8 mouse cellular contexts compared by ENCODE assay signal in the genomic region with DNA sequence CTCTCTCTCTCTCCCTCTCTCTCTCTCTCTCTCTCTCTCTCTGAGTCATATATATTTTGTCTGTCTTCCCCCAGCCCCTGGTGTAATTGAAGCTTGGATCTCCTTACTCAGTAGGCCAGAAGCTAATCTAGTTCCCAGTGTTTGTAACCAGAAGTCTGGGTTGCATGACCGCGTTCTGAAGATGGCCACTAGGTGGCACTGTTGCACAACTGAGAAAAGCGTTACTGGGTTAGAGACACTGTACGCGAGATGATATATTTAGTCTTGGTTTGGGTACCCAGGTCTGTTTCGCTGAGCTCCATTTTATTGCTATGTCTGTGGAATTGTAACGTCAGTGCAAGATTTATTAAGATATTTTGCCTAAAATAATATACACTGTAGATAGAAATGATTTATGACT. TPM values are rescaled to one million over a fixed set of nuclear protein-coding genes. Genes with fewer than 3 reads are reported as not detected.
A peak's percentile ranks its signal among the peaks of the same experiment; 100 is the strongest.
DNase-seq lines count a peak whose midpoint lies in the region; ATAC-seq and TF ChIP-seq lines count a peak whose summit lies in the region.

No protein-coding gene starts in this region.

- no peak overlapping the region for H3K27ac ChIP-seq in heart, embryonic 12.5 days (ENCODE audit: poor library complexity, severe bottlenecking)
- no peak overlapping the region for H3K27ac ChIP-seq in gastrocnemius, adult 2 months
- no peak overlapping the region for H3K27ac ChIP-seq in intestine, embryonic 15.5 days
- no peak overlapping the region for H3K27ac ChIP-seq in midbrain, embryonic 11.5 days (ENCODE audit: low read depth, low read length)

- ATAC-seq in heart, embryonic 12.5 days (ENCODE audit: insufficient number of reproducible peaks, low FRiP score) = no peak
- ATAC-seq in common myeloid progenitor, adult 5-6 weeks (replicated peaks; ENCODE audit: low read depth, poor library complexity, severe bottlenecking) = peak; percentile 97
- ATAC-seq in intestine, embryonic 15.5 days = peak; percentile 73
- peak; percentile 70 for ATAC-seq in midbrain, embryonic 11.5 days (ENCODE audit: low FRiP score)

- intact Hi-C loops in gastrocnemius, adult 2 months (cut with DNase I) = loop anchor here (5.0 kb wide), 1 partner anchor 926 kb away; no protein-coding TSS in a partner anchor

- no peaks in the 10 kb centered on the region for H3K9me3 ChIP-seq in heart, embryonic 12.5 days (replicated peaks)
- no peaks in the 10 kb centered on the region for H3K9me3 ChIP-seq in intestine, embryonic 15.5 days
- no peaks in the 10 kb centered on the region for H3K9me3 ChIP-seq in midbrain, embryonic 11.5 days (ENCODE audit: control insufficient read depth, low read length)

- 6% methylated on average over 7 of the region's 7 CpGs for WGBS in heart, embryonic 12.5 days
- 4% methylated on average over 7 of the region's 7 CpGs for WGBS in intestine, embryonic 15.5 days
- 11% methylated on average over 7 of the region's 7 CpGs for WGBS in midbrain, embryonic 11.5 days

- peak; percentile 98 for TF ChIP-seq CTCF in gastrocnemius, adult 2 months (IDR thresholded peaks at IDR 0.05)

- H3K9ac ChIP-seq in heart, embryonic 12.5 days = no peak overlapping the region
- H3K9ac ChIP-seq in intestine, embryonic 15.5 days = no peak overlapping the region
- H3K9ac ChIP-seq in midbrain, embryonic 11.5 days (ENCODE audit: low read length) = no peak overlapping the region

- H3K27me3 ChIP-seq in heart, embryonic 12.5 days (replicated peaks) = no peaks in the 10 kb centered on the region
- no peaks in the 10 kb centered on the region for H3K27me3 ChIP-seq in intestine, embryonic 15.5 days (replicated peaks)
- H3K27me3 ChIP-seq in midbrain, embryonic 11.5 days (ENCODE audit: control insufficient read depth, insufficient read depth, low read length) = no peaks in the 10 kb centered on the region

- H3K4me1 ChIP-seq in heart, embryonic 12.5 days (replicated peaks) = no peaks in the 10 kb centered on the region
- no peaks in the 10 kb centered on the region for H3K4me1 ChIP-seq in intestine, embryonic 15.5 days (replicated peaks)
- H3K4me1 ChIP-seq in midbrain, embryonic 11.5 days (ENCODE audit: control insufficient read depth, insufficient read depth, low read length) = no peaks in the 10 kb centered on the region

- no peak overlapping the region for H3K4me3 ChIP-seq in heart, embryonic 12.5 days
- no peak overlapping the region for H3K4me3 ChIP-seq in gastrocnemius, adult 2 months
- no peak overlapping the region for H3K4me3 ChIP-seq in intestine, embryonic 15.5 days (replicated peaks)
- no peak overlapping the region for H3K4me3 ChIP-seq in midbrain, embryonic 11.5 days (ENCODE audit: low read depth, low read length)

- no peaks in the 10 kb centered on the region for H3K36me3 ChIP-seq in heart, embryonic 12.5 days
- no peaks in the 10 kb centered on the region for H3K36me3 ChIP-seq in intestine, embryonic 15.5 days
- no peaks in the 10 kb centered on the region for H3K36me3 ChIP-seq in midbrain, embryonic 11.5 days (ENCODE audit: control insufficient read depth, insufficient read depth, low read length)

- no peak overlapping the region for H3K4me2 ChIP-seq in heart, embryonic 12.5 days
- H3K4me2 ChIP-seq in intestine, embryonic 15.5 days (replicated peaks) = no peak overlapping the region
- no peak overlapping the region for H3K4me2 ChIP-seq in midbrain, embryonic 11.5 days

- peak; percentile 92 for DNase-seq in heart, adult 11 months
- peak; percentile 80 for DNase-seq in gastrocnemius, adult 2 months
- DNase-seq in left cerebral cortex, adult 9 months (ENCODE audit: low spot score in 2 of 2) = peak; percentile 36 to 90
- DNase-seq in midbrain, embryonic 11.5 days (ENCODE audit: low spot score, missing footprints) = peak; percentile 98
- DNase-seq in skeletal muscle tissue, adult 2 months (ENCODE audit: low read depth, low spot score) = peak; percentile 40

RNA-seq across cellular contexts. Expression of a gene that starts 31.1 kb away (rescaled TPM):
- polyA plus RNA-seq in heart, embryonic 12.5 days (2016; fragmentation: Nextera tagmentation; extraction: Ambion mirVana) = 0.11 and 0.68 TPM in 2 replicates
- total RNA-seq in common myeloid progenitor, adult 5-6 weeks (2017) = 0.32 TPM in 1 of 2 replicates, not detected in the other
- total RNA-seq in gastrocnemius, adult 2 months (2021) = not detected
- 0.57 and 0.63 TPM in 2 replicates for polyA plus RNA-seq in intestine, embryonic 15.5 days (2015; fragmentation: Nextera tagmentation; extraction: Ambion mirVana)
- 0.26 and 0.37 TPM in 2 replicates for polyA plus RNA-seq in midbrain, embryonic 11.5 days (2014; fragmentation: Nextera tagmentation; extraction: Ambion mirVana)

RNA-seq across cellular contexts. Expression of a gene that starts 34.7 kb away (rescaled TPM):
- polyA plus RNA-seq in heart, embryonic 12.5 days (2016; fragmentation: Nextera tagmentation; extraction: Ambion mirVana) = 18.8 and 20.7 TPM in 2 replicates
- total RNA-seq in common myeloid progenitor, adult 5-6 weeks (2017) = 14.1 and 15.5 TPM in 2 replicates
- total RNA-seq in gastrocnemius, adult 2 months (2021) = 10 to 100 TPM; 10.1 to 11.0 TPM
- polyA plus RNA-seq in intestine, embryonic 15.5 days (2015; fragmentation: Nextera tagmentation; extraction: Ambion mirVana) = 18.2 and 19.0 TPM in 2 replicates
- polyA plus RNA-seq in midbrain, embryonic 11.5 days (2014; fragmentation: Nextera tagmentation; extraction: Ambion mirVana) = 29.9 and 31.3 TPM in 2 replicates

RNA-seq across cellular contexts. Expression of a gene that starts 34.8 kb away (rescaled TPM):
- 146 and 153 TPM in 2 replicates for polyA plus RNA-seq in heart, embryonic 12.5 days (2016; fragmentation: Nextera tagmentation; extraction: Ambion mirVana)
- total RNA-seq in common myeloid progenitor, adult 5-6 weeks (2017) = 176 and 190 TPM in 2 replicates
- total RNA-seq in gastrocnemius, adult 2 months (2021) = 100 to 1,000 TPM; 124 to 125 TPM
- polyA plus RNA-seq in intestine, embryonic 15.5 days (2015; fragmentation: Nextera tagmentation; extraction: Ambion mirVana) = 181 and 195 TPM in 2 replicates
- 258 and 265 TPM in 2 replicates for polyA plus RNA-seq in midbrain, embryonic 11.5 days (2014; fragmentation: Nextera tagmentation; extraction: Ambion mirVana)

RNA-seq across cellular contexts. Expression of a gene that starts 53.8 kb away (rescaled TPM):
- 6.5 TPM in 2 replicates for polyA plus RNA-seq in heart, embryonic 12.5 days (2016; fragmentation: Nextera tagmentation; extraction: Ambion mirVana)
- total RNA-seq in common myeloid progenitor, adult 5-6 weeks (2017) = 3.8 and 6.0 TPM in 2 replicates
- total RNA-seq in gastrocnemius, adult 2 months (2021) = 1 to 10 TPM; 2.4 to 2.7 TPM
- 7.7 and 8.3 TPM in 2 replicates for polyA plus RNA-seq in intestine, embryonic 15.5 days (2015; fragmentation: Nextera tagmentation; extraction: Ambion mirVana)
- 9.1 and 11.8 TPM in 2 replicates for polyA plus RNA-seq in midbrain, embryonic 11.5 days (2014; fragmentation: Nextera tagmentation; extraction: Ambion mirVana)

Comparison
In these comparisons a context has a peak if more than half of its experiments do, and no peak if none do; other contexts are left out.
1. DNase-seq: peak in every context shown above with its lines; median percentile 98 in midbrain, embryonic 11.5 days; 92 in heart, adult 11 months; 80 in gastrocnemius, adult 2 months; 63 in left cerebral cortex, adult 9 months; 40 in skeletal muscle tissue, adult 2 months.